Mouse (Mus musculus) retina, adult 2 months (tissue): ENCODE results near the gene Col9a3.

Experiments
- DNase-seq: peaks from one replicate; pipeline ENCODE4 v3.0.0-alpha.2; 2012; ENCODE audit warnings: low read depth, low spot score

Gene Col9a3

DNA sequence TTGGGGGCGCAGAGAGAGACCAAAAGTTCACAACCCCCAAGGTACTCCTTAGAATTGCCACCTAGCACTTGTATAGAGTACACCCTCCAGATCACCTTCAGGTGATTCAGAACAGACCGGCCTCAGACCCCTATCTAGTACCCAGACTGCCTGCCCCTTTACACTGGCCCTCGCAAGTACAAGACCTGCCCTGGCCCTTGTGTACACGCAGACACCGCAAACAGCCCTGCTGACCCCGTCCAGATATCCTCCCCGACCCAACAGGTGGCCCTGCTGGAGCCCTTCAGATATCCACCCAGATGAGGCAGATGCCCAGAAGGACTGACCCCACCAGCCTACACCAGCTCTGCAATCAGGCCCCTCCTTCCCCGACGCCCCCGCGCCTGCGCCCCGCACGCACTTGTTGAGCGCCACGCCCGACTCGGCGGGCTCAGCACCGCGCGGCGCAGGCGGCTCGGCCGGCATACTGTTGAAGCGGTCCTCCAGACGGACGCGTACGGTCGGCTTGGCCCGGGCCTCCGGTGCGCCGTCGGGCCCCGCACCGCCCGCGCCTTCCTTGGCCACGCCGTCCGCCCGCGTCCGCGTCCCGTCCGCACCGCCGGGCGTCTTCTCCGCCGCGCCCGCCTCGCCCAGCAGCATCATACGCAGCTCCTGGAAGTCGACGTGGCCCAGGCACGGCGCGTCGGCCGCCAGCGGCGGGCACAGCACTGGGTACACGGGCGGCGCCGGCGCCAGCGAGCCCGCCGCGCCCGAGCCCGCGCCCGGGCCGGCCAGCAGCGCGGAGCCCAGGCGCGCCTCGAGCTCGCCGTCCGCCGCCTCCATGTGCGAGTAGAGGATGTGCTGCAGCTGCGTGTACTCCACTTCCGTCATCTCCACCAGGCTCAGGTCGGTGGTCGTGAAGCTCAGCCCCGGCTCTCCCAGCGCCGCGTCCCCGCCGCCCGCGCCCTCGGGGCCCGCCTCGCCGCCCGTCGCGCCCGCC is 44.3 kb downstream of the Col9a3 start:
- DNase-seq = no peak

DNA sequence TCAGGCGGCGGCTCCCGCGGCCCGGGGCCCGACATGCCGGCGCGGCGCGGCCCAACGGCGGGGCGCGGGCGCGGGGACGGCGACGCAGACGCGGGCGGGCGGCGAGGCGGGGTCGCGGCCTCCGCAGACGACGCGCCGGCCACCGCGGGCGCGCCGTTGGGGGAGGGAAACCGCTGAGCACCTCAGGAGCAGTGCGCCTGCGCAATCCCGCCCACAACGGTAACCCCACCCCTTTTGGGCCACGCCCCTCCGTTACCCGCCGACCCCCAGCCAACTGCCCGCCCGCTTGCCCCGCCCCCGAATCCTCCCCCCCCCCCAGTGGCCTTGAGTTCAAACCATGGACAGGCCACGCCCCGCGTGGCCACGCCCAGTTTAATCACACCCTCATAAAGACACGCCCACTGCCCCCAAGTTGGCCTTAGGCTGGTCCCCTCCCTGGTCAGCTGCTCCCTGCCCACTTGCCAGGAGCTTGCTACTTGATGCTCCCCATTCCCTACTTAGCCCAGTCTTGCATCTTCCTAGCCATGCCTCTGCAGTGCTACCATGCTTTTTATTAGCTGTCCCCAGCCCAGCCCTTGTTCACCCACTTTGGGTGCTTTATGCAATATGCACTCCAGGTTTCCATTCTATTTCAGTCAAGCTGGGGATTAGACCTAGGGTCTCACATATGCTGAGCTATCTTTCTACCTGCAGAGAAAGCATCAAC is 45.1 kb downstream of the Col9a3 start, which contains the start of gene Tcfl5:
TSS of gene Tcfl5 (minus strand) at position 154 of the 706 bp plus-strand sequence.
- no peak for DNase-seq

DNA sequence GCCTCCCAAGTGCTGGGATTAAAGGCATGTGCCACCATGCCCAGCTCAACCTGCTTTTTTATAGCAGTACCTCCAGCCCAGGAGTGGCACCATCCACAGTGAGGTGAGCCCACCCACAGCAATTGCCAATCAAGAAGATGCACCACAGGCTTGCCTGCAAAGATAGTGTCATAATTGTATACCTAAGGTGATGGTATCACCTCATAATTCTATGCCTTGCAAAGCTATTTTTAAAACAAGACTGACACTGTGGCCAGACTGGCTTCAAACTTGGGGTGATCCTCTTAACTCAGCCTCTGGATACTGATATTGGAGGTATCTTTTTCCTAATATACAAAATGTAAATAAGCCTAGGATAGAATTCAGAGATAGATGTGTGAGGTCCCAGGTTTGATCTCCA is 46.0 kb downstream of the Col9a3 start:
- DNase-seq = no peak

DNA sequence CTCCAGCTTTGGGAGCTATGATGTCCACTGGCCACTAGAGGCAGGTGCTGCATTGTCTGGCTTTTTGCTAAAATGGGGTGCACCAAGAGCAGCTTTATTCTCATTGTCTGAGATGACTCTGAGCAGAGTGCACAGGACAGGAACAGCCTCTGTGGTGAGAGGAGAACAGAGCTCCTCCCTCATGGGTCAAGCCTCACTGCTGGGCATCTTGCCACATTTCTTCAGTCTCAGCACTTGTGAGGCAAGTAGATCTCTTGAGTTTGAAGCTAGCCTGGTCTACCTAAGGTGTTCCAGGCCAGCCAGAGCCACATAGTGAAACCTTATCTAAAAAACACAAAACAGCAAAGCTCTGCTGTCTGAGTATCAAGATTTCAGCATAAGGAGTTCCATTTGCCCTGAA is 49.3 kb downstream of the Col9a3 start:
- DNase-seq = no peak

DNA sequence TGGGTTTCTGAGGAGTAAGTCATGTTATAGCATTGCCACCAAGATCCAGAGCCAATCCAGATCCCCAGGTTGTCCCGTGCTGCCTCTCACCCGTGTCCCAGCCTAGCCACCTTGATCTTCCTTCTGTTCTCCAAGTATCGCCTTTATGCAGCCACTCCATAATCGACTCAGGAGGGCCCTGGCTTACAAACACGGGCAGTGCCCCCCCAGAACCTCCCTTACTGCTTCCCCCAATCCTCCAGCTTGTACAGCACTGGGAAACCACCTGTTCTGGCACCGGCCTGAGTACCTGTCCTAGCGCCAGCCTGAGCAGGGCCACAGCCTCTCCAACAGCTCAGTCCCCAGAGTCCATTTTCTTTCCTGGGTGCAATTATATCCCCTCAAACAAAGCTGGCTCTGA is 57.1 kb downstream of the Col9a3 start:
- DNase-seq = no peak

DNA sequence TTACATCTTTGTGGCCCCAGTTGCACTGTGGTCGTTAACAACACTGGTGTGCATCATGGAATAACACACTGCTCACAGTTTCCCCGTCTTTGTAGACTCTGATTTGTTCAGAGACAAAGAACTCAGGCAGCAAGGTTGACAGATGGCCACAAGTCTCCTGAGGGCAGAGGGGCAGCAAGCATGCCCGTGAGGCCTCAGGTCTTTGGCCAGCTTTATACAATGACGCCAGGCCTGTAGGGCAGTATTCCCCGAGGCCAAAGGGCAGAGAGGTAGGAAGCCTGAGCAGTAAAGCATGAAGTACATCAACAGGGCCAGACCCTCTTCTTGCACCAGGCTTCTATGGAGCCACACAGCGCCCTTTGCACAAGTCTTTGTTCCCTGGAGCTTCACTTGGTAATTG is 57.6 kb downstream of the Col9a3 start:
- DNase-seq = no peak

DNA sequence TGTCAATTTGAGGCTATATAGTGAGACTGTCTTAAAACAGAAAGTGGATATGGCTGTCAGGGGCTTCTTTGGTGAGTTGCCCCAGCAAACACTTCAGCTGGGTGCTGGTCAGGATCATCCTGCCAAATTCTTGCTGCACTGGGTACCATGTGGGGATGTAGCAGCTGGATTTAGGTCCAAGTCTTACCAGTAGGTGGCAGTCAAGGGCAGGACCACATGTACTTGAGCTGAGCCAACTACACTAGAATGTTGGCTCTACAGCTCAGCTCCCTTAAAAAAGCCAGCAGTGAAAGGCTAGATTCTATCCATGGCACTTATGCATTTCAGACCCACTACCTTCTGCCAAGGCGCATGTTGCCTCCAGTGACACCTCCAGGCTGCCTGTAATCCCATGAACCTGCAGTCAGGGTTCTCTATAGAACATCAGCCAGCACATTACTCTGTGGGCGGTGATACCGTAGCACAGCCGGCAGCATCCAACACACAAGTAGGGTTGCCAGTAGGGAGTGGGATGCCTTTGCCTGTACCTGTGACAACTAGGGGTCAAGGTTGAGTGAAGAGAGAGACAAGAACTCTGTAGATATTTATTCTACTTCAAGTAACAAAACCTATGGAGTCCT is 59.9 kb downstream of the Col9a3 start:
- DNase-seq = peak; percentile 55

DNA sequence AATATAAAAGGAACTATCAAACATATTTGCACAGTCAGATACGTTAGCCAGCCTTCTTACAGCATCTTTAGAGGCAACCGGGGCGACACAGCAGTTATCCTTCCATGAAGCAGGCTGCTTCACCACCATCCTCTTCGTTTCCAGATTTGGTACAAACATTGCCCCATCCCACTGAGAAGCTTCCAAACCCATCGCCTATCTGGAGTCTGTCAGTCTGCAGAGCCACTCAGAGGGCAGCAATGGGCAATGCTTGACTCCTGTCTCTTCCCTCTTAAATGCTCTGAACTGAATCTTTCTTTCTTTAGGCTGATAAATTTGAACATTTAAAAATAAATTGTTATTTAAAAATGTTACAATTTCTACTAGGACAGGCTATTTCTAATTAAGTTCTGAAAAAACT is 60.8 kb downstream of the Col9a3 start:
- no peak for DNase-seq

DNA sequence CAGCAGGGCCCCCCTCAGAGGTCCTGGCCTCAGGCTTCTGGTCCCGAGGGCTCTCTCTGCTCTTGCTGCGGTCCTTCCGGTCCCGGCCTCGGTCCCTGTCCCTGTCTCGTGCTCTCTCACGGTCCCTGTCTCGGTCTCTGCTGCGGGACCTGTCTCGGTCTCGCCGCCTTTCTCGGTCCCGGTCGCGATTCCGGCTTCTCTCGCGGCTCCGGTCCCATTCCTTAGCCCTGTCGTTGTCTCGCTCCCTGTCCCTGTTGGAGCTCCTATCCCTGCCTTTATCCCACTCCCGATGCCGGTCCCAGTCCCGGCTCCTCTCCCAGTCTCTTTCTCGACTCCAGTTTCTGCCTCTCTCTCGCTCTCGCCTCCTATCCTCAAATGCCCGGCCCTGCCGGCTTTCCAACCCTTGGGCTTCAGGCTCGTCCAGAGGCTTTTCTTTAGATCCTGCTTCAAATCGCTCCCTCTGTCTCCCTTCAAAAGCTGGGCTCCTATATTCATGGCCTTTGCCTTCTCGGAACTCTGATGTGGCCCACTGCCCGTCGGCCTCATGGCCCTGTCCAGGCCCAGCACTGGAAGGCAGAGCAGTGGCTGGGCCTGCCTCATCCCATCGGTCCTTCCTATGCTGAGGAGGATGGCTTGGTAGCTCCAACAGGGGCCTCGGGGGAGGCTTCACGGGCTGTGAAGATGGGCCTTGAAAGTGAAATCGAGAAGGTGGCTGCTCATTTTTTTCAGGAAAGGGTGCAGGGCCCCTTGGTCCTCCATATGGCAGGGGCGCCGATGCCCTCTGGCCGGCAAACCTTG is 62.0 kb downstream of the Col9a3 start:
- no peak for DNase-seq

DNA sequence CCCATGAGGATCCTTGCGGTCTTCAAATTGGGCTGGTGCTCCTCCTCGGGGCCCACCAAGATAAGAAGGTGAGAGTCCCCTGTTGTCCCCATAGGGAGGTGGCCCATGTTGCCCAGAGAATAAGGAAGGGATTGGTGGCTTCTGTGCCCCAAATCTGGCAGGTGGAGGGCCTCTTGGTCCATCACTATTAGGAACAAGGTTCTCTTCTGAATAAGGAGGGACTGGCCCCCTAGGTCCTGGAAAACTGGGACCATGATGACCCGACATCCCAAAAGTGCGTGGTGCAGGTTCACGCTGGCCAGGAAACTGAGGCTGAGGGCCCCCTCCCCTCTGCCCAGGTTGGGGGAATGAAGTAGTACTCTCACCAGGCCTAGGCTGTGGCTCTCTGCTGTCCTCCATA is 62.9 kb downstream of the Col9a3 start:
- no peak for DNase-seq

DNA sequence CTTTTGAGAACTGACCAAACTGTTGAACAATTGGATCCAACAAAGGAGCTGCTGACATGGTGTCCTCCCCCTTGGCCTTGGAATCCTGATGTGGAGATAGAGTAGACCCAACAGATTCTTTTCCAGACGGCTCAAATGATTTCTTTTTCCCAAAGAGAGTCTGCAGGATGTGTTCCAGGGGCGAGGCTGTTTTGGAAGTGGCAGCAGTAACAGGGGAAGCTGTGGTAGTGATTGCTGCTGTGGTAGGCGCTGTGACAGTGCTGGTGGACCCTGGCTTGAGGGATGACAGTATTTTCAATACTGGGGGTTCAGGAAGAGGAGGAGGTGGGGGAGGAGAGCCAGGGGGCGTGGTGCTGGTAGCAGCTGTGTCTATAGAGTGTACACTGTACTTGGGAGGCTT is 64.4 kb downstream of the Col9a3 start:
- DNase-seq = no peak
